Mouse (Mus musculus): ENCODE data around the gene Scml4. TPM values are rescaled to one million over a fixed set of nuclear protein-coding genes. Genes with fewer than 3 reads are reported as not detected.

Scml4 gene
- polyA plus RNA-seq, 1 experiment from 2014 or later, result 1.7 TPM

DNA sequence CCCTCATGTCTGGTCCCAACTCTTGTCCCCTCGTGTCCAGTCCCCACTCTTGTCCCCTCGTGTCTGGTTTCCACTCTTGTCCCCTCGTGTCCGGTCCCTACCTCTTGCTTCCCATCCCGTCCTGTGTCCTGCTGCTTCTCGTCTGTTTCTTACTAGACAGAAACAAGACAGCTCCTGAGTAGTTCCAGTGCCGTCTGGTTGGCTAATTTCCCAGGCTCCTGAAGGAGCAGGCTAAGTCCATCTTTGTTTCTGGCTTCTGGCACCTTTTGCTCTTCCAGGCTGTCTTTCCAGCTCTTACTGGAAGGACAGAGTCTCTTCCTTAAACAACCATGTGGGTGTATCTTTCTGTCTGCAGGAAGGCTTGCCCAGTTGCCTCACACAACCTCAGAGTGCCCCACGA is 33.7 kb downstream of the Scml4 start:
- Histone ChIP-seq H3K36me3 (ENCODE audit: insufficient read depth, low read length) (no peaks in the 10 kb centered on the region), H3K4me3 (ENCODE audit: low read length) (no peak overlapping the region), H3K4me1 (ENCODE audit: insufficient read depth, low read length) (no peaks in the 10 kb centered on the region), H3K9me3 (ENCODE audit: low read length) (no peaks in the 10 kb centered on the region), H3K27me3 (ENCODE audit: insufficient read depth, low read length) (no peaks in the 10 kb centered on the region), H3K4me2 (replicated peaks; ENCODE audit: low read depth, low read length) (no peak overlapping the region), H3K9ac (replicated peaks; ENCODE audit: low read length) (no peak overlapping the region), H3K27ac (ENCODE audit: low read length) (no peak overlapping the region)
- no peak for ATAC-seq (ENCODE audit: low FRiP score, low TSS enrichment)
- 76% methylated on average over 8 of the region's 8 CpGs for WGBS

- Histone ChIP-seq H3K9me3 (ENCODE audit: low read length) (no peaks in the 10 kb centered on the region), H3K27me3 (ENCODE audit: insufficient read depth, low read length) (no peaks in the 10 kb centered on the region), H3K4me1 (ENCODE audit: insufficient read depth, low read length) (no peaks in the 10 kb centered on the region), H3K4me3 (ENCODE audit: low read length) (no peak overlapping the region), H3K9ac (replicated peaks; ENCODE audit: low read length) (no peak overlapping the region), H3K27ac (ENCODE audit: low read length) (no peak overlapping the region), H3K4me2 (replicated peaks; ENCODE audit: low read depth, low read length) (no peak overlapping the region), H3K36me3 (ENCODE audit: insufficient read depth, low read length) (no peaks in the 10 kb centered on the region)
- WGBS, result 61% methylated on average over 3 of the region's 3 CpGs
- ATAC-seq (ENCODE audit: low FRiP score, low TSS enrichment), result no peak
These were observed 34.1 kb downstream of the Scml4 start for GRCm38 (mm10) chr10:42894263-42894662.

- Histone ChIP-seq H3K27me3 (ENCODE audit: insufficient read depth, low read length) (no peaks in the 10 kb centered on the region), H3K4me3 (ENCODE audit: low read length) (no peak overlapping the region), H3K4me1 (ENCODE audit: insufficient read depth, low read length) (no peaks in the 10 kb centered on the region), H3K9ac (replicated peaks; ENCODE audit: low read length) (no peak overlapping the region), H3K9me3 (ENCODE audit: low read length) (no peaks in the 10 kb centered on the region), H3K36me3 (ENCODE audit: insufficient read depth, low read length) (no peaks in the 10 kb centered on the region), H3K27ac (ENCODE audit: low read length) (no peak overlapping the region), H3K4me2 (replicated peaks; ENCODE audit: low read depth, low read length) (no peak overlapping the region)
- WGBS, result 65% methylated on average over 7 of the region's 7 CpGs
- no peak for ATAC-seq (ENCODE audit: low FRiP score, low TSS enrichment)
These were observed 34.5 kb downstream of the Scml4 start for GRCm38 (mm10) chr10:42894696-42895095.

GRCm38 (mm10) chr10:42896621-42897020 is 36.5 kb downstream of the Scml4 start:
- H3K27ac ChIP-seq (ENCODE audit: low read length), result no peak overlapping the region
- no peak for ATAC-seq (ENCODE audit: low FRiP score, low TSS enrichment)
- H3K4me3 ChIP-seq (ENCODE audit: low read length), result no peak overlapping the region
- no peak overlapping the region for H3K9ac ChIP-seq (replicated peaks; ENCODE audit: low read length)
- H3K36me3 ChIP-seq (ENCODE audit: insufficient read depth, low read length), result no peaks in the 10 kb centered on the region
- no peaks in the 10 kb centered on the region for H3K9me3 ChIP-seq (ENCODE audit: low read length)
- 83% methylated on average over 3 of the region's 3 CpGs for WGBS
- H3K4me1 ChIP-seq (ENCODE audit: insufficient read depth, low read length), result no peaks in the 10 kb centered on the region
- H3K27me3 ChIP-seq (ENCODE audit: insufficient read depth, low read length), result no peaks in the 10 kb centered on the region
- no peak overlapping the region for H3K4me2 ChIP-seq (replicated peaks; ENCODE audit: low read depth, low read length)

DNA sequence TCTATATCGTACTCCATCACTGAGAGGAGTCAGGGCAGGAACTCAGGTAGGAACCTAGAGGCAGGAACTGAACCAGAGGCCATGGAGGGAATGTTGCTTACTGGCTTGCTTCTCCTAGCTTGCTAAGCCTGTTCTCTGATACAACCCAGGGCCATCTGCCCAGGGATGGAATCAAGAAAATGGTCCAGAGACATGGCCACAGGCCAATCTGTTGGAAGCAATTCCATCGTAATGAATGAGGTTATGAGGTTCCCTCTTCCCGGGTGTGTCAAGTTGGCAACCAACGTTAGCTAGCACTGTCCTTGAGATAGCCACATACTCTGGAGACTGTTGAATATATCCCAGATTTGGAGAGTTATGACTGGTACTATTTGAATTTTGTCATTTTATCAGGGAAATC is 37.0 kb downstream of the Scml4 start:
- ATAC-seq (ENCODE audit: low FRiP score, low TSS enrichment), result no peak
- Histone ChIP-seq H3K4me3 (ENCODE audit: low read length) (no peak overlapping the region), H3K4me2 (replicated peaks; ENCODE audit: low read depth, low read length) (no peak overlapping the region), H3K27me3 (ENCODE audit: insufficient read depth, low read length) (no peaks in the 10 kb centered on the region), H3K36me3 (ENCODE audit: insufficient read depth, low read length) (no peaks in the 10 kb centered on the region), H3K9ac (replicated peaks; ENCODE audit: low read length) (no peak overlapping the region), H3K9me3 (ENCODE audit: low read length) (no peaks in the 10 kb centered on the region), H3K27ac (ENCODE audit: low read length) (no peak overlapping the region), H3K4me1 (ENCODE audit: insufficient read depth, low read length) (no peaks in the 10 kb centered on the region)
- WGBS, result 82% methylated on average over 4 of the region's 4 CpGs

DNA sequence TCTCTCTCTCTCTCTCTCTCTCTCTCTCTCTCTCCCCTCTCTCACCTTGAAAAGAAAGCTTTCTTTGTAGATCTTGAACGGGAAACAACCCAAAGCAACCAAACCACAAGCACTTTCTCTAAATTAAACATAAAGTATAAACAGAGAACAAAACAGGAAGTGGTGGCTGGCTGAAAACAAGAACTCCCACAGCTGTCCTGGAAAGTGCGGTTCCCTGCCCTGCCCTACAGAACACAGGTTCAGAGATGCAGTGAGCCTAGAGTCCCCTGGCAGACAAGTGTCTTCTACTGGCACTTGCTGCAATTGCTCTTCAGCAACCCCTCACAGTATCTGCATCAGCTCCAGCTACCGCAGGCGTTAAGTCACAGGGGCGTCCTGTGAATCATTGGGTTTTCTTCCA is 37.5 kb downstream of the Scml4 start:
- Histone ChIP-seq H3K27ac (ENCODE audit: low read length) (no peak overlapping the region), H3K36me3 (ENCODE audit: insufficient read depth, low read length) (no peaks in the 10 kb centered on the region), H3K9me3 (ENCODE audit: low read length) (no peaks in the 10 kb centered on the region), H3K27me3 (ENCODE audit: insufficient read depth, low read length) (no peaks in the 10 kb centered on the region), H3K4me1 (ENCODE audit: insufficient read depth, low read length) (no peaks in the 10 kb centered on the region), H3K4me3 (ENCODE audit: low read length) (no peak overlapping the region), H3K9ac (replicated peaks; ENCODE audit: low read length) (no peak overlapping the region), H3K4me2 (replicated peaks; ENCODE audit: low read depth, low read length) (no peak overlapping the region)
- WGBS, result 67% methylated on average over 5 of the region's 5 CpGs
- no peak for ATAC-seq (ENCODE audit: low FRiP score, low TSS enrichment)

DNA sequence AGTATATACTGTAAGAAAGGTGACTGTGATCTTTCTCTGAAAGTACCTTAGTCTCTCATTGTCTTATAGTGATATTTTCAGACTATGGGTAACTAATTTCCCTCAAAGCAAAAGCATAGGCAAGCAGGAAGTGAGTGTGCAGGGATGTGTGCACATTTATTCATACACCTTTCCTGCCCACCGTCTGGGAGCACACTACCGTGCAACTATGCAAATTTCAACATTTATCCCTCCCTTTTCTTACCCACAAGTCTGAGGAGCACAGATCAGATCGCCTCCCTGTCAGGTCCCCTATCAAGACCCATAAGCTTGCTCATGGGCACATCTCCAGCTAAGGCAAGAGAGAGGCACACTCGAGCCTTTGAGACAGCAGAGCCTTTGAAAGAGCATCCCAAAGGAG is 41.2 kb downstream of the Scml4 start:
- 67% methylated on average over 4 of the region's 4 CpGs for WGBS
- no peaks in the 10 kb centered on the region for H3K27me3 ChIP-seq (ENCODE audit: insufficient read depth, low read length)

GRCm38 (mm10) chr10:42903054-42903453 is 42.9 kb downstream of the Scml4 start:
- no peak for ATAC-seq (ENCODE audit: low FRiP score, low TSS enrichment)
- WGBS, result 86% methylated on average over 1 of the region's 1 CpGs
- H3K27ac ChIP-seq (ENCODE audit: low read length), result no peak overlapping the region
- H3K9ac ChIP-seq (replicated peaks; ENCODE audit: low read length), result no peak overlapping the region
- H3K4me3 ChIP-seq (ENCODE audit: low read length), result no peak overlapping the region
- no peak overlapping the region for H3K4me2 ChIP-seq (replicated peaks; ENCODE audit: low read depth, low read length)
- no peaks in the 10 kb centered on the region for H3K27me3 ChIP-seq (ENCODE audit: insufficient read depth, low read length)
- H3K36me3 ChIP-seq (ENCODE audit: insufficient read depth, low read length), result no peaks in the 10 kb centered on the region
- no peaks in the 10 kb centered on the region for H3K4me1 ChIP-seq (ENCODE audit: insufficient read depth, low read length)
- no peaks in the 10 kb centered on the region for H3K9me3 ChIP-seq (ENCODE audit: low read length)

More for the DNA sequence above, 41.2 kb downstream of the Scml4 start:
- Histone ChIP-seq H3K9me3 (ENCODE audit: low read length) (no peaks in the 10 kb centered on the region), H3K4me3 (ENCODE audit: low read length) (no peak overlapping the region), H3K27ac (ENCODE audit: low read length) (no peak overlapping the region), H3K4me2 (replicated peaks; ENCODE audit: low read depth, low read length) (no peak overlapping the region), H3K9ac (replicated peaks; ENCODE audit: low read length) (no peak overlapping the region), H3K4me1 (ENCODE audit: insufficient read depth, low read length) (no peaks in the 10 kb centered on the region), H3K36me3 (ENCODE audit: insufficient read depth, low read length) (no peaks in the 10 kb centered on the region)
- ATAC-seq (ENCODE audit: low FRiP score, low TSS enrichment), result no peak

DNA sequence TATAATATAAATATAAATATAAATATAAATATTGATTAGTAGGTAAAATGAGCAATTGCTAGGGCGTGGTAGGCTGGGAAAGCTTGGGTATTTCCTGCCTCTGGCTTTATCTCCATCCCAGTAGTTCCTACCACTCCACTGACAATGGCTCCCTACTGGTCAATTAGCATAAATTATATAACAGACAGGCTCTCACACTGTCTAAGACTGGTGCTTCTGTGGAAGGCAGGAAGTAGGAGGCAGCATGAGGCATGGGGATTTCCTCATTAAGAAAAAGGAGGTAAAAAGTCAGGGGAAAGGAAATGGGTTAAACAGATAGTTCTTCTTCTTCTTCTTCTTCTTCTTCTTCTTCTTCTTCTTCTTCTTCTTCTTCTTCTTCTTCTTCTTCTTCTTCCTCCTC is 48.4 kb downstream of the Scml4 start:
- Histone ChIP-seq H3K9ac (replicated peaks; ENCODE audit: low read length) (no peak overlapping the region), H3K4me1 (ENCODE audit: insufficient read depth, low read length) (peaks cover 3% of the 10 kb centered on the region), H3K4me3 (ENCODE audit: low read length) (no peak overlapping the region), H3K36me3 (ENCODE audit: insufficient read depth, low read length) (no peaks in the 10 kb centered on the region), H3K9me3 (ENCODE audit: low read length) (no peaks in the 10 kb centered on the region), H3K27ac (ENCODE audit: low read length) (no peak overlapping the region), H3K27me3 (ENCODE audit: insufficient read depth, low read length) (no peaks in the 10 kb centered on the region), H3K4me2 (replicated peaks; ENCODE audit: low read depth, low read length) (no peak overlapping the region)
- no peak for ATAC-seq (ENCODE audit: low FRiP score, low TSS enrichment)
- 85% methylated on average over 1 of the region's 1 CpGs for WGBS

DNA sequence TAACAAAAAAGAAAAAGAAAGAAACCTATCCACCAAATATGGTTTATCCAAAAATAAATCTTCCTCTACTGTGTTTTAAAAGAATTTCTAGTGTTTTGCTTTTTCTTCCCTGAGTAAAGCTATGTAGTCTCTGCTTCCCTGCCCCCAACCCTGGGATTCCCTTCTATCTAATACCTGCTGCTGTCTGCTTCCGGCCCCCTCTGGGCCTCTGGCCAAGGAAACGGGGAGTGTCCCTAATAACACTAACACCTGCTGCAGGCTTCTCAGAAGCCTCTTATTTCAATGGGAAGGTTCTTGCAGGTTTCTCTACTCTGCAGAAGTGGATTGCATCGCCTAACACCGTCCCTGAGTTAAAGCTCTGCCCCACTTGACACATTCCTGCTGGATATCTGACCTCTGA is 50.4 kb downstream of the Scml4 start:
- Histone ChIP-seq H3K9me3 (ENCODE audit: low read length) (no peaks in the 10 kb centered on the region), H3K27me3 (ENCODE audit: insufficient read depth, low read length) (no peaks in the 10 kb centered on the region), H3K4me1 (ENCODE audit: insufficient read depth, low read length) (peaks cover 3% of the 10 kb centered on the region), H3K4me2 (replicated peaks; ENCODE audit: low read depth, low read length) (no peak overlapping the region), H3K27ac (ENCODE audit: low read length) (no peak overlapping the region), H3K36me3 (ENCODE audit: insufficient read depth, low read length) (no peaks in the 10 kb centered on the region), H3K4me3 (ENCODE audit: low read length) (no peak overlapping the region), H3K9ac (replicated peaks; ENCODE audit: low read length) (no peak overlapping the region)
- no peak for ATAC-seq (ENCODE audit: low FRiP score, low TSS enrichment)
- WGBS, result 29% methylated on average over 4 of the region's 4 CpGs

- Histone ChIP-seq H3K27ac (ENCODE audit: low read length) (no peak overlapping the region), H3K36me3 (ENCODE audit: insufficient read depth, low read length) (no peaks in the 10 kb centered on the region), H3K4me1 (ENCODE audit: insufficient read depth, low read length) (peaks cover 3% of the 10 kb centered on the region), H3K27me3 (ENCODE audit: insufficient read depth, low read length) (no peaks in the 10 kb centered on the region), H3K9ac (replicated peaks; ENCODE audit: low read length) (no peak overlapping the region), H3K4me3 (ENCODE audit: low read length) (no peak overlapping the region), H3K4me2 (replicated peaks; ENCODE audit: low read depth, low read length) (no peak overlapping the region), H3K9me3 (ENCODE audit: low read length) (no peaks in the 10 kb centered on the region)
- ATAC-seq (ENCODE audit: low FRiP score, low TSS enrichment), result no peak
- 87% methylated on average over 10 of the region's 10 CpGs for WGBS
These were observed 51.9 kb downstream of the Scml4 start for GRCm38 (mm10) chr10:42912056-42912455.
